Mouse (Mus musculus) MEL (cell line): ENCODE measurements around the gene Homer2. TPM values are rescaled to one million over a fixed set of nuclear protein-coding genes. Genes with fewer than 3 reads are reported as not detected.

Source experiments
- DNase-seq: peaks from one replicate; pipeline ENCODE4 v3.0.0; 2011; ENCODE audit warnings: low read depth, low spot score
- H3K27ac ChIP-seq: 2 replicates; pipeline ENCODE4 v1.5.1; 2012; ENCODE audit warnings: low read depth, mild to moderate bottlenecking, control low read depth, low read length, moderate library complexity; ENCODE audit not compliant: control insufficient read depth
- H3K27me3 ChIP-seq, 2 experiments: fragments of 150-350 bp in 1 of 2; sonication (generic) in 1 of 2; 2 replicates each; pipeline ENCODE4 v1.6.1; 2012; ENCODE audit warnings: low read length in 2 of 2, mild to moderate bottlenecking in 2 of 2, improper control_type of control experiment in 1 of 2, moderate library complexity in 1 of 2; ENCODE audit not compliant: insufficient read depth in 2 of 2, control insufficient read depth in 1 of 2
- H3K36me3 ChIP-seq, 2 experiments: 2 replicates each; pipeline ENCODE4 v1.6.1; 2012 to 2014; ENCODE audit warnings: low read length in 2 of 2, improper control_type of control experiment in 1 of 2, inconsistent platforms in 1 of 2, mild to moderate bottlenecking in 1 of 2; ENCODE audit not compliant: insufficient read depth in 2 of 2, control insufficient read depth in 1 of 2
- H3K4me1 ChIP-seq, 2 experiments: fragments of 150-350 bp in 1 of 2; sonication (generic) in 1 of 2; 2 replicates each; pipeline ENCODE4 v1.6.1; 2012; ENCODE audit warnings: low read length in 2 of 2, improper control_type of control experiment in 1 of 2, mild to moderate bottlenecking in 1 of 2; ENCODE audit not compliant: insufficient read depth in 2 of 2, control insufficient read depth in 1 of 2
- H3K4me3 ChIP-seq, 2 experiments: fragments of 150-350 bp in 1 of 2; sonication (generic) in 1 of 2; 2 replicates each; pipeline ENCODE4 v1.5.1; 2012; ENCODE audit warnings: low read depth in 2 of 2, low read length in 2 of 2, mild to moderate bottlenecking in 2 of 2, moderate library complexity in 2 of 2, control low read depth in 1 of 2, improper control_type of control experiment in 1 of 2; ENCODE audit not compliant: control insufficient read depth in 1 of 2, insufficient read depth in 1 of 2
- H3K79me2 ChIP-seq: 2 replicates; pipeline ENCODE4 v1.6.1; 2012; ENCODE audit warnings: mild to moderate bottlenecking, low read length, moderate library complexity; ENCODE audit not compliant: control insufficient read depth, poor library complexity, insufficient read depth
- H3K9ac ChIP-seq: 2 replicates; pipeline ENCODE4 v1.6.1; 2012; ENCODE audit warnings: low read depth, mild to moderate bottlenecking, control low read depth, low read length, moderate library complexity; ENCODE audit not compliant: control insufficient read depth, poor library complexity, severe bottlenecking
- H3K9me3 ChIP-seq: fragments of 150-350 bp; sonication (generic); replicated peaks from 2 replicates; pipeline ENCODE4 v1.6.1; 2012; ENCODE audit warnings: mild to moderate bottlenecking, low read length, improper control_type of control experiment, moderate library complexity; ENCODE audit not compliant: insufficient read depth
- BHLHE40 ChIP-seq: IDR thresholded peaks from 2 replicates; pipeline ENCODE4 v1.6.1; 2012; ENCODE audit warnings: low read depth, mild to moderate bottlenecking, inconsistent platforms, low read length, improper control_type of control experiment, borderline replicate concordance
- CHD1 ChIP-seq: IDR thresholded peaks from 2 replicates; pipeline ENCODE4 v1.6.1; 2012; ENCODE audit warnings: low read depth, mild to moderate bottlenecking, inconsistent platforms, low read length, improper control_type of control experiment
- CHD2 ChIP-seq: IDR thresholded peaks from 2 replicates; pipeline ENCODE4 v1.6.1; 2011; ENCODE audit warnings: low read length, improper control_type of control experiment
- ELF1 ChIP-seq: IDR thresholded peaks from 2 replicates; pipeline ENCODE4 v1.6.1; 2014; ENCODE audit warnings: low read depth, mild to moderate bottlenecking, inconsistent platforms, low read length, improper control_type of control experiment, moderate library complexity
- ETS1 ChIP-seq: IDR thresholded peaks from 2 replicates; pipeline ENCODE4 v1.6.1; 2012; ENCODE audit warnings: low read depth, mild to moderate bottlenecking, inconsistent platforms, low read length, improper control_type of control experiment, moderate library complexity
- GABPA ChIP-seq: IDR thresholded peaks from 2 replicates; pipeline ENCODE4 v1.6.1; 2012; ENCODE audit warnings: low read depth, mild to moderate bottlenecking, inconsistent platforms, low read length, improper control_type of control experiment, moderate library complexity
- HCFC1 ChIP-seq: IDR thresholded peaks from 2 replicates; pipeline ENCODE4 v1.6.1; 2012; ENCODE audit warnings: low read depth, mild to moderate bottlenecking, inconsistent platforms, low read length, improper control_type of control experiment, moderate library complexity
- KAT2A ChIP-seq: conservative IDR thresholded peaks from 2 replicates; pipeline ENCODE4 v1.6.1; 2012; ENCODE audit warnings: low read depth, low read length, improper control_type of control experiment, inconsistent platforms
- MAX ChIP-seq: IDR thresholded peaks from 2 replicates; pipeline ENCODE4 v1.6.1; 2011; ENCODE audit warnings: low read length, improper control_type of control experiment
- MYC ChIP-seq: IDR thresholded peaks from 2 replicates; pipeline ENCODE4 v1.6.1; 2011; ENCODE audit warnings: low read depth, mild to moderate bottlenecking, low read length, improper control_type of control experiment, moderate library complexity
- NRF1 ChIP-seq: IDR thresholded peaks from 2 replicates; pipeline ENCODE4 v1.6.1; 2014; ENCODE audit warnings: low read depth, mild to moderate bottlenecking, inconsistent platforms, low read length, improper control_type of control experiment, moderate library complexity; ENCODE audit not compliant: poor library complexity, insufficient read depth, severe bottlenecking
- POLR2A ChIP-seq, 2 experiments: IDR thresholded peaks; 2 replicates each; pipeline ENCODE4 v1.6.1; 2011 to 2012; ENCODE audit warnings: low read length in 2 of 2, mild to moderate bottlenecking in 2 of 2, control low read depth in 1 of 2, improper control_type of control experiment in 1 of 2, low read depth in 1 of 2, moderate library complexity in 1 of 2; ENCODE audit not compliant: control insufficient read depth in 1 of 2, insufficient read depth in 1 of 2, poor library complexity in 1 of 2
- POLR2AphosphoS2 ChIP-seq: IDR thresholded peaks from 2 replicates; pipeline ENCODE4 v1.6.1; 2011; ENCODE audit warnings: low read length, improper control_type of control experiment
- SIN3A ChIP-seq: IDR thresholded peaks from 2 replicates; pipeline ENCODE4 v1.6.1; 2012; ENCODE audit warnings: low read length, improper control_type of control experiment, inconsistent platforms
- SMC3 ChIP-seq: IDR thresholded peaks from 2 replicates; pipeline ENCODE4 v1.6.1; 2011; ENCODE audit warnings: low read depth, low read length, improper control_type of control experiment
- TAL1 ChIP-seq: IDR thresholded peaks from 2 replicates; pipeline ENCODE4 v1.6.1; 2012; ENCODE audit warnings: mild to moderate bottlenecking, inconsistent platforms, low read length, moderate library complexity, mixed read lengths
- TBP ChIP-seq: IDR thresholded peaks from 2 replicates; pipeline ENCODE4 v1.8.0; 2011; ENCODE audit warnings: low read depth, low read length, improper control_type of control experiment
- UBTF ChIP-seq: IDR thresholded peaks from 2 replicates; pipeline ENCODE4 v1.6.1; 2012; ENCODE audit warnings: low read depth, mild to moderate bottlenecking, inconsistent platforms, low read length, improper control_type of control experiment, moderate library complexity, borderline replicate concordance; ENCODE audit not compliant: insufficient read depth
- ZKSCAN1 ChIP-seq: IDR thresholded peaks from 2 replicates; pipeline ENCODE4 v1.6.1; 2012; ENCODE audit warnings: low read depth, mild to moderate bottlenecking, inconsistent platforms, low read length, improper control_type of control experiment, moderate library complexity
- ZMIZ1 ChIP-seq: IDR thresholded peaks from 2 replicates; pipeline ENCODE4 v1.6.1; 2012; ENCODE audit warnings: low read depth, mild to moderate bottlenecking, inconsistent platforms, low read length, improper control_type of control experiment, moderate library complexity
- ZNF384 ChIP-seq: IDR thresholded peaks from 2 replicates; pipeline ENCODE4 v1.6.1; 2012; ENCODE audit warnings: low read depth, mild to moderate bottlenecking, inconsistent platforms, low read length, improper control_type of control experiment
- polyA plus RNA-seq, 2 experiments: library from polyadenylated mRNA; stranded (reverse) in 1 of 2; unstranded in 1 of 2; fragments of >175 nt in 1 of 2; fragments of >200 nt in 1 of 2; gene quantifications; 2 replicates each; pipeline versions ENCODE4 v1.2.1 to v1.2.4; 2012; ENCODE audit warnings: low replicate concordance in 2 of 2, low read depth in 1 of 2; ENCODE audit not compliant: insufficient read length in 2 of 2, insufficient read depth in 1 of 2, missing spikeins in 1 of 2
- total RNA-seq: library from RNA; depleted of rRNA; stranded (reverse); fragments of 300-350 nt; gene quantifications from 2 replicates; pipeline ENCODE4 v1.2.3, GENCODE M21; 2012

Gene Homer2
- total and polyA plus RNA-seq, 3 experiments = 18.4 to 39.0 TPM; not detected in 1

- Histone ChIP-seq H3K27me3 (no peaks in the 10 kb centered on the region), H3K27ac (no peak overlapping the region), H3K4me3 (no peak overlapping the region), H3K9ac (no peak overlapping the region), H3K79me2 (no peaks in the 10 kb centered on the region), H3K9me3 (no peaks in the 10 kb centered on the region), H3K4me1 (no peaks in the 10 kb centered on the region), H3K36me3 (no peaks in the 10 kb centered on the region)
- TF ChIP-seq HCFC1 (no peak), KAT2A (no peak)
- DNase-seq = no peak
Observed at GRCm38 (mm10) chr7:81644551-81645235, 62.6 kb downstream of the Homer2 start.

GRCm38 (mm10) chr7:81641101-81641500 lies 66.2 kb downstream of the Homer2 start:
- Histone ChIP-seq H3K27ac (no peak overlapping the region), H3K4me1 (no peaks in the 10 kb centered on the region), H3K27me3 (no peaks in the 10 kb centered on the region), H3K4me3 (no peak overlapping the region), H3K79me2 (no peaks in the 10 kb centered on the region)
- TF ChIP-seq SMC3 = no peak
- no peak for TF ChIP-seq ZNF384
- no peak for TF ChIP-seq ZKSCAN1
- TF ChIP-seq NRF1 = no peak
- no peak for TF ChIP-seq POLR2AphosphoS2
- no peak for TF ChIP-seq BHLHE40
- TF ChIP-seq TBP = no peak
- TF ChIP-seq UBTF = no peak
- no peak for TF ChIP-seq ZMIZ1
- TF ChIP-seq ELF1 = no peak
- no peak for TF ChIP-seq ETS1
- no peak for TF ChIP-seq MYC
- TF ChIP-seq TAL1 = no peak
- TF ChIP-seq MAX = no peak
- TF ChIP-seq CHD1 = no peak
- no peak for TF ChIP-seq GABPA
- no peak for TF ChIP-seq POLR2A (IDR thresholded peaks at IDR 0.05; ENCODE audit: control insufficient read depth in 1 of 2, insufficient read depth in 1 of 2, low read depth in 1 of 2, low read length in 2 of 2, poor library complexity in 1 of 2)
- no peak for TF ChIP-seq SIN3A
- no peak for TF ChIP-seq CHD2
- TF ChIP-seq HCFC1 = no peak
- TF ChIP-seq, all 39 proteins: peak for 0
- H3K9me3 ChIP-seq = no peaks in the 10 kb centered on the region
- no peaks in the 10 kb centered on the region for H3K36me3 ChIP-seq
- DNase-seq = peak; percentile 12
- no peak overlapping the region for H3K9ac ChIP-seq
